Mouse (Mus musculus) frontal cortex, postnatal 36 days (tissue): ENCODE measurements at regions not wholly inside any gene's neighbourhood (a gene's known extent, or its start where the extent isn't known, plus 50 kb on each side); places are given as distances from the start of the nearest gene placed in this dataset.

Experiments used
- DNase-seq, 2 experiments: peaks; one replicate each; pipeline ENCODE4 v3.0.0; 2022; ENCODE audit warnings: low spot score in 2 of 2

DNA sequence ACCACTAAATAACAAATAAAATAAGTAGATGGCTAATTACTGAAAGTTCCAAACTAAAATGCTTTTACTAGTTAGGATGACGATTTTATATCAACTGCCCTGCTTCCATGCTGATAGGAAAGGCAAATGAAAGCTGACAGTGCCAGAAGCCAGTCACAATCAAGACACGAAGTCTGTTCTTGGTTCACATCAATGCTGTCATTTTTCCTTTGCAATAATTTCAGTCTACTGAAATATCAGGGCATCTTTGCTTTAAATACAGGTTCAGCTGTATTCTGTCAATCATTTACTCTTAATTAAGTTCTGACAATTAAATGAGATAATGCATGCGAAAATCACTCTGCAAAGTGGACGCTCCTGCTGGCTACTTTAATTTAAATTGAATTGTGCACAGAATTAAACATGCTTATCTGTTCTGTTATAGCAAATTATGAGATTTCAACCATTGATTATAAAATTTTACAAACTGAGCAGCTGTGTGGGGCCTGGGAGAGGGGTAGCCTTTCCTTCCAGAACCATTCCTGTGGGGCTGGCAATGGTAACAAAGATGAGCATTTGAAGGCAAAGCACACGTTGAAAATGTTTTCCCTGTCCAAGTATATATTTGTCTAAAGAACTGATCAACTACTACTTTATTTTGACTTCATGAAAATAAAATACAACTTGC lies 160.1 kb upstream of the Cttnbp2 start:
- no peak for DNase-seq

DNA sequence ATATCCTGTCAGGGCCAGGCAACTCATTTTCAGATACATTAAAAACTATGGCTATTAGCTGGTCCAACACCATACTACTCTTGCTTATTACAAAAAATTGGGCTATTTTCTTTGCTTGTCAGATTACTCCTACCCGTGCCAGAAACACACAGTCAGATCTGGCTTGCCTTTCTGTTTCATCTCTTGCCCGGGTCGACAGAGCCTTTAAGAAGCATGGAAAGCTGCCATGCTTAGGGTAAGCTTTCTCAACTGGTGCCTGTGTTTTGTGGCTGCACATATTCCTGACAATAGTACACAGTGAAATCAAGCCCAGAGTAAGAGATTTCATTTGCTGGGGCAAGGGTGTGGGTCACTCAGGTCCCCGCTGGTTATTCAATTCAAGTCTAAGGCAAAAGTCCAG lies 162.5 kb upstream of the Cttnbp2 start:
- DNase-seq, result no peak

DNA sequence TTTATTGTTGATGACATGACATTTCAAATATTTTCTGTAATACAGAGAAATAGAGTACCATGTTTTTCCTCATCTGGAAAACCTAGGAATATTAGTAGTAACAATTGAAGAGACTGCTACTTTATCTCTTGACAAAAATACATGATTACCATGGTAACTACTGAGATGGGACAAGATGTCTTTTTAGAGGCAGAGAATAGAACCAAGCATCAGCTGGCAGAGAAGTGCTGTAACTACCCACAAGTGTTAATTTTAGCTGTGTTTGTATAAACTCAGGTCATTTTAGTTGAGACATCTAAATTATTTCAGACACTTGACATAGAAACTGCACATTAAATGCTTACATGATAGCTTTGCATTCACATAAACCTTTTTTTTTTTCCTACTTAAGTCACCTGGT lies 166.1 kb upstream of the Cttnbp2 start:
- DNase-seq, result peak in 1 of 2 experiments; percentile 38

DNA sequence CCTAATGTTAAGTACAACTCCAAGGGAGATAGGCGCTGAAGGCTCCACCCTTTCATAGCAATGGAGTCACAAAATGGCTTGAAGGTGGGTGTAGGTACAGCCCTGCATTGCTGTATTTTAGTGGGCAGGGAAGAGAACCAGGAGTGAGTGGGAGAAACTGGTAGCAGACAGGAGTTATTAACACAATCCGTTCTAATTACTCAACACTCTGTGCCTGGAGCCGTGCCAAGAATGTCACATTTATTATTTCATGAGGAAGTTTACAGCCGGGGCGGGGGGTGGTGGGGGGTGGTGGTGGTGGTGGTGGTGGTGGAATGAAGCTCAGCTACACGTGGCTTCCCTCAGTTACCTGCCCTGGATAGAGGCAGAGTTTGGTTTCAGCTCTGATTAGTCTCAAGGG lies 166.3 kb upstream of the Lsm8 start:
- peak in 1 of 2 experiments; percentile 20 for DNase-seq

DNA sequence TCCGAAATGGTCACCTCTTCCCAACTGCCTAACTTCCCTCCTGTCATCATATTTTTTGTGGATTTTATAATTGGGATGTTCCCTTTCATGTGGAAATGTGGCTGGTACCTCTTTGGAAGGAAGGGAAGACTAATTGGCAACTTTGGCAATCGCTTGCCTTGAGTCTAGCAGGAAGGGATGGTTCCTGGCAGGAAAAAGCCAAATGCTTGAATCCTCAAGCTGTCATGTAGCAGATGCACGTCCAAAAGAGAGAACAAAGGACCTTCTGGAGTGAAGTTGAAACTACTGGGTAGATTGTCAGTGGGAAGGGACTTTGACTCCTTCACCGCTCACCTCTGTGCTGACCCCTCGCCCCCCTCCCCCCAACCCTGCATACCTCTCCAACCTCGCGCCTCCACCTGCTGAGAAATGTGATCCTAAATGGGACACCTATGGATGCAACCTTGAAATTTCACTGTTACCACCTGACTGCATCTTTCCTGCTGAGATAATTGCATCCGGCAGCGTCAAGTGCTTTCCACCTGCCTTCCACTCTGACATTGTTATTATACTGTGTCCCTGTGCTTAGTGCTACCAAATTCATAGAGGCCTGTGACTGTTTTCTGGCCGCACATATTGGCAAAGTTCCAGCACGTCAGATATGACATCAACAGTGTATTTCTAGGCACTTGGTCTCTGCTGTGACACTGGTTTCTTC lies 159.6 kb upstream of the Lsm8 start:
- no peak for DNase-seq

DNA sequence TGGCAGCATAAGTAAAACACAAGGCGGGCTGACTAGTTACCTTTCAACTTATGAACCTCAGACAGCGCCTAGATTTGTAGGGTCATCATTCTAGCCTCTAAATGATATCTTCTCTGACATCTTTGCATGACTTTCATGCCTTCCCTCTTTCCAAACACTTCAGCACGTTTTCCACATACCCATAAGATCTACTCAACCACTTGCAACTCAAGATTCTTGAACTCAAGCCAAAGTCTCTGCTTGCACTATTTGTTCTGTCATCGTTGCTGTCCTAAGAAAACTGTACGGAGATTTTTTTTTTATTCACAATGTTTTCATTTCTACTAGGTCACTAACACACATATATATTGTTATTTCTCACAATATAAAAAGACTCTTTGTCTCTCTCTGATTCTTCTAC lies 150.8 kb upstream of the Lsm8 start:
- DNase-seq, result no peak

DNA sequence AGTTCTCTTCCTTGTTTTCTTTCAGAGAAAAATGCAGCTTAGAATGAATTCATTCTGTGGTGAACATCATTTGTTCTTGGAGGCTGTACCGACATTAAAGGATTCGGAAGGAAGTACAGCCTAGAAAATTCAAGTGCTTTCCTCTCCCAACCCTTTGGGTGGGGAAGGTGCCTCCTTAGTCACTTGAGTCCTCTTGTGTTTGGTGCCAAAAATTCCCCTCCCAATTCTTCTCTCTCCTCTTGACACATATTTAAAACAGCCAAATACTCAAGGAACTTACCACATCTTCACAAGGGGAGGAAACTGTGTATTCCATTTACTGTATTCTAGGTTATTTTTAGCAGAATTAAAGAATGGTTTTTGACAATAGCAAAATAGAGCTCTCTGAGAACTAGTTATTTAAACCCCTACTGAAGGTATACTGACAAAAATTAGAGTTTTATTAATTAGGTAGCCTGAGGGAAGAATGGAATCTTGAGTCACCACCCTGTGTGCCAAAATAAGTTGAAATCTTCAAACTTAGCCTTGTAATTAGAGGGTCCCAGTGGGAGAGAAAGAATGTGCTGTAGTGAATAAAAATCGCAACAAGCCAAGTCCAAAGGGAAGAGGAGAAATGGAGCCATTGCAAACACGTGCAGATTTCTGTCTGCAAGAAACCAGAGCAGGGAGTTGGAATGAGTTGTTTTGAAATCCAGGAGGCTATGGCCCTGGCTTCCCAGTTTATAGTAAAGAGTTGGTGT lies 149.2 kb upstream of the Lsm8 start:
- no peak for DNase-seq

DNA sequence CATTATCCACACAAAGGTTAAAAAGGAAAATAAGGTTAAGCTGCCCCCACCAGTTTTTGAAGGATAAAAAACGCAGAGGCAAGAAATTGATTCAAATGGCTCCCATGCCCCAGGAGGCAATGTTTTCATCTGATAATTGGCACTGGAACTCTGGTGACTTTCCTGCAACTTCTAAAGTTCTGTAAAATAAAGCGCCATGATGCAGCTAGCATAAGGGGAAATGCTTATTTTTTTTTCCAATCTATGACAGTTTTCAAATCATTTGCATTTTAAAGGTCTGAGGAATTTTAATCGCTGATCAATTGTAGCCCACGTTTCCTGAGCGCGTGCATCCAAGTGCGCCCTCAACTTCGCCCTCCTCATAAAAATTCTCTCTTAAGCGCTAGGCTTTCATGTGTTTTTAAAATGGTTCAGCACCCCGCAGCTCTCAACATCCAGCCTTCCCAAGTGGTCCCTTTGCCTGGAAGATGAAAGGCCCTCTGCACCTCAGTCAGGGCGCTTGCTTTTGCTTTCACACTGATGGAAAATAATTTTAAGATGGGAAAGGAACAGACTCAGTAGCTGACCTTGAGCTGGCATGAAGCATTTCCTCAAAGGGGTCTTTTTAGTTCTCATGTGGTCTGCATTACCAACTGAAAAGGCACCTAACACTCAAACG lies 148.5 kb upstream of the Lsm8 start:
- no peak for DNase-seq

DNA sequence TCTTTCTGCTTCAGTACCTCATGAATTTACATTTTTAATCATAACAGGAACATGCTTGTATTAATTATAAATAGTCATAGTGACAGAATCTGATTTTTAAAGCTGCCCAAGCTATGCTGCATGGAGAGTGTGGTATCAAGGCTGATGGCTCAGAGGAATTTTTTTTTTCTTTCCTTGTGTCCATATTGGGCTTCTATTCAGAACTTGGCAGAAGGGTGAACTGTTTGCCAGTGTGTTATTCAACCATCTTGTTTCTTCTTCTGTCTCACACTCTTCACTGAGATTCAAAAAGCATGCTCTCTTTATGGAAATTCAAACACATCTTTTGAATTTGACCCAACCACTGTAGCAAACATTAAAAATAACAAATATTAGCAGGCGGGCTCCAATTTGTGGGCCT lies 137.6 kb upstream of the Lsm8 start:
- DNase-seq, result no peak

DNA sequence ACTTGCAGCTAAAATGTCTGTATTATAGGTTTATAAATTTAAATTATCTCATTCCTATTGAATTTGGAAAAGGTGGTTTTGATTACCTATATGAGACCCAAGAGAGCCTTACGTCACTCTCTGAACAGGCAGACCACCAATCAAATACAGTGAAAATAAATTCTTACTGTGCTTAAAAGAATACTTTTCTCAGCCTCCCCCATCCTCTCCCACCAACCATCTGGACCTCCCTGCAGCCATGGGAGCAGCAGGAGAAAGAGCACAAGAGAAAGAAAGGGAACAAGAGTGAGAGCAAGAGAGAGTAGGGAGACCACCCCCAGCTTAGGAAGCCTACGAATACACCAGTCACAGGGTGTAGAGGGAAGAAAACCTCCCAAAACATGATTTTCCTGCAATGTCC lies 99.5 kb upstream of the Lsm8 start:
- peak; percentile 48 to 60 for DNase-seq

DNA sequence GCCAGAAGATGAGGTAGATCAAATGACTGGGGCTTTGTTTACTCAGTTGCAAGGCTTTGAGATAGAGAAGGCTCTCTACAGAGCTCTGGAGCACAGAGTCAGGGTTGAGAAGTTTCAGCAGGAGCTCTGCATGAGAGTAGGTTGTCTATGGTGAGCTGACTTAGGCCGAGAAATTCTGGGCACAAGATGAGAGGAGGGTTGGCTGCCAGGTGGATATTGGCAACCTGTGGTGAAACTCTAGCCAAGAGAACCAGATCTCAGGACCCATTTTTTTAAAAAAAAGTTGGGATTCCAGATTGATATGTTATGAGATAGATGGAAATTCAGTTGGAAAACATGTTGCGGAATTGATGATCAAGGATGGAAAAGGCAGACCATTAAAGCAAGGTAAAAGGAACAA lies 83.8 kb upstream of the Lsm8 start:
- no peak for DNase-seq

DNA sequence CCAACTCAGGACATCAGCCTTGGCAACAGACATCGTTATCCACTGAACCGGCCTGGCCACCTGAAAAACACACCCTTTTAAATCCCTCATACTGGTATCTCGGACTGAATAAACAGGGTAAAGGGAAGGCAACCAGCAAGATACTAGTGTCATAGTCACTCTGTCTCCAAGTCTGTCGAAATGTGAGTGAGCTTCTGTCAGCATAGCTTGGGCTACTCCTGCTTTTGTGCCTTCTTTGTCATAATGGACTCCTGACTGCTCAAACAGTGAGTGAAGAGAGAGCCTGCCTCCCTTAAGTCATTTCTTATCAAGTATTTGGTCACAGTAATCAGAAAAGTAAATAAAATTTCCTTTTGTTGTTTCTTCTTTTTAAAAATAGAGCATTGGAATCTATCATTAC lies 53.0 kb upstream of the Lsm8 start:
- DNase-seq, result no peak

DNA sequence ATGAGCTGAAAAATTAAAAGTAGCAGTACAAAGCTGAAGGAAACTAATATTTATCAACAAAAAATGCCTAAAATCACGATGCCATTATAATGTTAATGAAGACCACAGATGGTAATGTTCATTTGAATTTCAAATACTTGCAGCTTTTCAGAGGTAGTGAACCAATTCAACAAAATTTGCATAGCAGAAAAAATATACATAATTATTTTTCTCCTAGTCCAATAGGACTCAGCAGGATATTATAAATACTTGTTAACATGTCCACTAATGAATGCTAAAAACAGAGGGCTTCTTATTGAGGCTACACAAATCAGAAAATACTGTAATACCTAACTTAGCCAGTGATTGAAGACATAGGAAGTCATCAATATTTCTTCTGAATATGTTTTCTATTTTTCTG lies 52.5 kb upstream of the Lsm8 start:
- no peak for DNase-seq

DNA sequence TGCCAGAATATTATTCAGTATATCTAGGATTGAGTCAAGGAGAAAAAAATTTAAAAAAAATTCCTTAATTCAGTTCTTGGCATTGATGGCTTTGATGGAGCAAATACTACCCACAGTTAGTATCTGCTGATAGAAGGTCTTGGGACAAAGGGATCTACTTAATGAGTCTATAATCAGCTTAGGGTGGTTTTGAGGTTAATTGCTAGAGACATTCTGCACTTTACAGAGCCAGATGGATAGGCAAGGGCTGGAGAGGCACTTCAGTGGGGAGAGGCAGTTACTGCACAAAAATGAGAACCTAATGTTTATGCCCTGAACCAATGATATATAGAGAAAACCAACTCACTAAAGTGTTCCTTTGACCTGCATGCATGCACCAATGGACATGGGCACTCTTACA lies 51.8 kb upstream of the Lsm8 start:
- no peak for DNase-seq
